Comparison of ENCODE assay signal across 9 mouse cellular contexts in the genomic region with DNA sequence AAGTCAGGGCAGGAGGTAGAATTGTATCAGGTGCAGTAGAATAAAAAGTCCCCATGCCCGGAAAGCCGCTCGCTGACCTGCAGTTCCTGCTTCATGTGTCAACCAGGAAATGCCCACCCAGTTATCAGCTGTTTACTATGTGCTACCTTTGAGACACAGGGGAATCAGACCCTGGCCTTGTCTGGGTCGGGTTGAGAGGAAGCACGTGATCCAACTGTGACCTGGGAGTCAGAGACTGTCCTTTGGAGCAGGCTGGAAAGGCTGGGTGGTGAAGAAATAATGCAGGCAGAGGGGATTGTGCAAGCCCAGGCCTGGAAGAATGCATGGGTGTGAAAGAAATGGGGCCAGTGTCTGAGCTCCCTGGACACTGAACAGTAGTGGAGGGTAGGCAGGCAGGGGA. TPM values are rescaled to one million over a fixed set of nuclear protein-coding genes. Genes with fewer than 3 reads are reported as not detected.
DNase-seq lines count a peak whose midpoint lies in the region; ATAC-seq lines count a peak whose summit lies in the region.
"Had no signal": no experiment of that assay in that cellular context is flagged by ENCODE, and none has a peak within 500 bp of the region (broad histone marks: within the 10 kb centered on the region; RNA-seq: fewer than 3 reads in every experiment).

No protein-coding gene starts in this region.

- intact Hi-C loops in heart, postnatal 14 days (cut with DNase I): no loop called here

- DNase-seq in heart, adult 18-20 months: peak; percentile 16 to 45
- DNase-seq in heart, postnatal 14 days: no peak
- DNase-seq in ZHBTc4 (ENCODE audit: low read depth, low spot score) (peak; percentile 19), liver (peak; percentile 51)
- no peak for DNase-seq in embryo, embryonic 10 days (ENCODE audit: low spot score)
- no peak for DNase-seq in layer of hippocampus, adult 8-10 months (ENCODE audit: low spot score in 2 of 2)
- no peak for DNase-seq in urinary bladder, postnatal 14 days (ENCODE audit: low spot score)
- DNase-seq: cerebellum, adult 9-11 months had no signal

- peak; percentile 27 for ATAC-seq in megakaryocyte, adult 5-6 weeks (ENCODE audit: poor library complexity, severe bottlenecking)

RNA-seq across cellular contexts. Expression of a gene that starts 6.6 kb away (rescaled TPM):
- total RNA-seq in heart, adult 18-20 months (2021): 10 to 100 TPM; 31.3 to 35.1 TPM
- total RNA-seq in heart, postnatal 14 days (2021): 10 to 100 TPM; 38.6 to 41.8 TPM
- total RNA-seq in megakaryocyte, adult 5-6 weeks (2015): 141 and 152 TPM in 2 replicates
- 211 and 245 TPM in 2 replicates for total RNA-seq in megakaryocyte, adult 5-6 weeks (2017)
- total RNA-seq in layer of hippocampus, adult 8-10 months (2022): 10 to 100 TPM; 18.0 to 32.8 (median 26.4) TPM

RNA-seq across cellular contexts. Expression of a gene that starts 37.5 kb away (rescaled TPM):
- 10 to 100 TPM; 68.5 to 72.5 TPM for total RNA-seq in heart, adult 18-20 months (2021)
- total RNA-seq in heart, postnatal 14 days (2021): 10 to 100 TPM; 17.0 to 40.3 TPM
- total RNA-seq in megakaryocyte, adult 5-6 weeks (2015): 22.3 and 23.9 TPM in 2 replicates
- total RNA-seq in megakaryocyte, adult 5-6 weeks (2017): 8.2 and 8.4 TPM in 2 replicates
- total RNA-seq in layer of hippocampus, adult 8-10 months (2022): 10 to 100 TPM; 25.3 to 28.8 (median 27.2) TPM

RNA-seq across cellular contexts. Expression of a gene that starts 52.4 kb away (rescaled TPM):
- 1 to 10 TPM; 5.5 to 7.4 TPM for total RNA-seq in heart, adult 18-20 months (2021)
- 10 to 100 TPM; 12.4 to 13.5 TPM for total RNA-seq in heart, postnatal 14 days (2021)
- 16.2 and 20.2 TPM in 2 replicates for total RNA-seq in megakaryocyte, adult 5-6 weeks (2015)
- 9.9 and 15.3 TPM in 2 replicates for total RNA-seq in megakaryocyte, adult 5-6 weeks (2017)
- 10 to 100 TPM; 45.2 to 54.5 (median 48.5) TPM for total RNA-seq in layer of hippocampus, adult 8-10 months (2022)

RNA-seq across cellular contexts. Expression of a gene that starts 56.3 kb away (rescaled TPM):
- total RNA-seq in heart, adult 18-20 months (2021): 1 to 10 TPM; 2.6 to 3.0 TPM
- not detected for total RNA-seq in heart, postnatal 14 days (2021)
- total RNA-seq in megakaryocyte, adult 5-6 weeks (2015): 10.2 TPM in 1 of 2 replicates, not detected in the other
- 35.6 TPM in 1 of 2 replicates, not detected in the other for total RNA-seq in megakaryocyte, adult 5-6 weeks (2017)
- 1 to 10 TPM in 1 of 4 experiments, not detected in 3; 1.8 TPM for total RNA-seq in layer of hippocampus, adult 8-10 months (2022)

Comparison
In these comparisons a context has a peak if more than half of its experiments do, and no peak if none do; other contexts are left out.
1. DNase-seq: peak in heart, adult 18-20 months (2 of 2), ZHBTc4 (single experiment) and liver (single experiment); none in heart, postnatal 14 days (0 of 2), embryo, embryonic 10 days (single experiment), layer of hippocampus, adult 8-10 months (0 of 2) and urinary bladder, postnatal 14 days (single experiment).